Mouse (Mus musculus) gastrocnemius, postnatal 36 days (tissue): ENCODE measurements at regions not wholly inside any gene's neighbourhood (a gene's known extent, or its start where the extent isn't known, plus 50 kb on each side); places are given as distances from the start of the nearest gene placed in this dataset.

Source experiments
- DNase-seq, 2 experiments: peaks; one replicate each; pipeline ENCODE4 v3.0.0; 2022
- intact Hi-C: fragments of 180-260 bp; cut with DNase I; formaldehyde crosslinking; loops from one replicate; pipeline ENCODE4 v1.15.1; 2025

GRCm38 (mm10) chr3:149819081-149819480 lies 828.7 kb upstream of the Adgrl2 start:
- DNase-seq = no peak
- intact Hi-C loops = no loop called here

GRCm38 (mm10) chr3:149811036-149811435 lies 820.7 kb upstream of the Adgrl2 start:
- no peak for DNase-seq
- intact Hi-C loops = no loop called here

- intact Hi-C loops = no loop called here
Measured at GRCm38 (mm10) chr3:149805345-149805744, 815.0 kb upstream of the Adgrl2 start.

GRCm38 (mm10) chr3:149796123-149796522 lies 805.8 kb upstream of the Adgrl2 start:
- intact Hi-C loops = no loop called here
- no peak for DNase-seq

More at GRCm38 (mm10) chr3:149805345-149805744, 815.0 kb upstream of the Adgrl2 start:
- no peak for DNase-seq

GRCm38 (mm10) chr3:149791593-149791992 lies 801.2 kb upstream of the Adgrl2 start:
- intact Hi-C loops = no loop called here
- DNase-seq = no peak

- intact Hi-C loops = no loop called here
- no peak for DNase-seq
Measured at GRCm38 (mm10) chr3:149786096-149786495, 795.7 kb upstream of the Adgrl2 start.

GRCm38 (mm10) chr3:149783903-149784608 lies 793.7 kb upstream of the Adgrl2 start:
- DNase-seq = no peak
- intact Hi-C loops = no loop called here

- intact Hi-C loops = no loop called here
- DNase-seq = no peak
Measured at GRCm38 (mm10) chr3:149767847-149768421, 777.6 kb upstream of the Adgrl2 start.

GRCm38 (mm10) chr3:149761245-149761644 lies 770.9 kb upstream of the Adgrl2 start:
- no peak for DNase-seq

GRCm38 (mm10) chr3:149757910-149758592 lies 767.7 kb upstream of the Adgrl2 start:
- intact Hi-C loops = no loop called here

More at GRCm38 (mm10) chr3:149761245-149761644, 770.9 kb upstream of the Adgrl2 start:
- intact Hi-C loops = no loop called here

GRCm38 (mm10) chr3:149736069-149736468 lies 745.7 kb upstream of the Adgrl2 start:
- DNase-seq = no peak
- intact Hi-C loops = no loop called here

More at GRCm38 (mm10) chr3:149757910-149758592, 767.7 kb upstream of the Adgrl2 start:
- DNase-seq = no peak

- intact Hi-C loops = no loop called here
- DNase-seq = no peak
Measured at GRCm38 (mm10) chr3:149726212-149726611, 735.9 kb upstream of the Adgrl2 start.

GRCm38 (mm10) chr3:149724879-149725278 lies 734.5 kb upstream of the Adgrl2 start:
- no peak for DNase-seq
- intact Hi-C loops = no loop called here

- no peak for DNase-seq
- intact Hi-C loops = no loop called here
Measured at GRCm38 (mm10) chr3:149721832-149722231, 731.5 kb upstream of the Adgrl2 start.

- no peak for DNase-seq
- intact Hi-C loops = no loop called here
Measured at GRCm38 (mm10) chr3:149720306-149720705, 730.0 kb upstream of the Adgrl2 start.

GRCm38 (mm10) chr3:149705724-149706123 lies 715.4 kb upstream of the Adgrl2 start:
- intact Hi-C loops = no loop called here

GRCm38 (mm10) chr3:149705322-149705721 lies 715.0 kb upstream of the Adgrl2 start:
- intact Hi-C loops = no loop called here

More at GRCm38 (mm10) chr3:149705724-149706123, 715.4 kb upstream of the Adgrl2 start:
- DNase-seq = no peak

GRCm38 (mm10) chr3:149704478-149704877 lies 714.1 kb upstream of the Adgrl2 start:
- DNase-seq = no peak
- intact Hi-C loops = no loop called here

More at GRCm38 (mm10) chr3:149705322-149705721, 715.0 kb upstream of the Adgrl2 start:
- DNase-seq = no peak

GRCm38 (mm10) chr3:149683561-149683960 lies 693.2 kb upstream of the Adgrl2 start:
- no peak for DNase-seq
- intact Hi-C loops = no loop called here

GRCm38 (mm10) chr3:149682246-149682645 lies 691.9 kb upstream of the Adgrl2 start:
- DNase-seq = no peak
- intact Hi-C loops = no loop called here

- DNase-seq = no peak
- intact Hi-C loops = no loop called here
Measured at GRCm38 (mm10) chr3:149673926-149674325, 683.6 kb upstream of the Adgrl2 start.
